ENCODE assay signal across 16 mouse cellular contexts in genomic region chr13:52454708-52455250, GRCm38 (mm10).
A peak's percentile ranks its signal among the peaks of the same experiment; 100 is the strongest.
DNase-seq lines count a peak whose midpoint lies in the region; ATAC-seq and TF ChIP-seq lines count a peak whose summit lies in the region.
"Had no signal": no experiment of that assay in that cellular context is flagged by ENCODE, and none has a peak within 500 bp of the region (broad histone marks: within the 10 kb centered on the region; RNA-seq: fewer than 3 reads in every experiment).

No protein-coding gene starts in this region.

- intact Hi-C loops in left cerebral cortex, adult 2 months (cut with DNase I), result no loop called here

- H3K4me2 ChIP-seq in liver, postnatal 0 days (ENCODE audit: low read depth, low read length), result no peak overlapping the region
- H3K4me2 ChIP-seq: forebrain, embryonic 13.5 days; hindbrain, embryonic 14.5 days; midbrain, embryonic 13.5 days had no signal

- no peaks in the 10 kb centered on the region for H3K36me3 ChIP-seq in megakaryocyte, embryonic 14.5 days (replicated peaks; ENCODE audit: low read length)
- no peaks in the 10 kb centered on the region for H3K36me3 ChIP-seq in liver, postnatal 0 days (replicated peaks; ENCODE audit: insufficient read depth, low read length)
- H3K36me3 ChIP-seq: midbrain, embryonic 13.5 days had no signal

- ATAC-seq in liver, postnatal 0 days, result no peak
- ATAC-seq in CD4-positive, CD25-positive, alpha-beta regulatory T cell, adult 4 months, result no peak
- ATAC-seq: forebrain, embryonic 13.5 days; intestine, embryonic 16.5 days; midbrain, embryonic 13.5 days had no signal

- no peak for TF ChIP-seq CTCF in liver, postnatal 0 days (IDR thresholded peaks at IDR 0.05; ENCODE audit: low read depth)
- TF ChIP-seq CTCF in left cerebral cortex, adult 2 months (IDR thresholded peaks at IDR 0.05), result no peak

- no peak overlapping the region for H3K27ac ChIP-seq in liver, postnatal 0 days (ENCODE audit: low read depth)
- H3K27ac ChIP-seq in left cerebral cortex, adult 2 months, result no peak overlapping the region
- H3K27ac ChIP-seq: forebrain, embryonic 13.5 days; hindbrain, embryonic 14.5 days; kidney, postnatal 0 days; midbrain, embryonic 13.5 days had no signal

- DNase-seq in urinary bladder, postnatal 36 days (ENCODE audit: low spot score in 2 of 2), result peak; percentile 9 to 38
- no peak for DNase-seq in urinary bladder, postnatal 25 days (ENCODE audit: low spot score)
- peak; percentile 35 to 59 for DNase-seq in cerebellum, postnatal 14 days
- no peak for DNase-seq in liver, postnatal 0 days
- no peak for DNase-seq in left cerebral cortex, adult 2 months (ENCODE audit: extremely low spot score in 1 of 2, low spot score in 2 of 2)
- DNase-seq: lung, adult 2 months; retina, postnatal 1 day; spleen, adult 18-20 months; thymus, postnatal 25 days had no signal

- H3K4me1 ChIP-seq in megakaryocyte, embryonic 14.5 days, result peaks cover 15% of the 10 kb centered on the region
- H3K4me1 ChIP-seq in liver, postnatal 0 days (ENCODE audit: insufficient read depth), result no peaks in the 10 kb centered on the region

- H3K9ac ChIP-seq in liver, postnatal 0 days (replicated peaks), result no peak overlapping the region
- H3K9ac ChIP-seq: forebrain, embryonic 13.5 days; hindbrain, embryonic 14.5 days; midbrain, embryonic 13.5 days had no signal

- peak overlapping the region; percentile 12 for H3K4me3 ChIP-seq in megakaryocyte, embryonic 14.5 days (replicated peaks)
- H3K4me3 ChIP-seq in liver, postnatal 0 days (ENCODE audit: low read depth, low read length), result no peak overlapping the region
- H3K4me3 ChIP-seq in left cerebral cortex, adult 2 months, result no peak overlapping the region
- H3K4me3 ChIP-seq: forebrain, embryonic 13.5 days; midbrain, embryonic 13.5 days had no signal

- no peak for TF ChIP-seq EP300 in liver, postnatal 0 days (IDR thresholded peaks at IDR 0.05; ENCODE audit: low read depth)

- H3K9me3 ChIP-seq in megakaryocyte, embryonic 14.5 days, result 0 out of 2 replicates have a peak, but pooled peaks cover 6% of the 10 kb centered on the region
- no peaks in the 10 kb centered on the region for H3K9me3 ChIP-seq in liver, postnatal 0 days (ENCODE audit: low read length)
- H3K9me3 ChIP-seq: forebrain, embryonic 13.5 days; midbrain, embryonic 13.5 days had no signal

- 54% methylated on average over 11 of the region's 11 CpGs for WGBS in liver, postnatal 0 days (ENCODE audit: insufficient replicate concordance)

- H3K27me3 ChIP-seq in megakaryocyte, embryonic 14.5 days (replicated peaks), result peaks cover 12% of the 10 kb centered on the region
- H3K27me3 ChIP-seq in liver, postnatal 0 days (ENCODE audit: insufficient read depth, low read length), result no peaks in the 10 kb centered on the region
- H3K27me3 ChIP-seq: forebrain, embryonic 13.5 days had no signal

Comparison
In these comparisons a context has a peak if more than half of its experiments do, and no peak if none do; other contexts are left out.
1. DNase-seq: peak in urinary bladder, postnatal 36 days (2 of 2) and cerebellum, postnatal 14 days (2 of 2); none in urinary bladder, postnatal 25 days (single experiment), liver, postnatal 0 days (single experiment) and left cerebral cortex, adult 2 months (0 of 2).